Mouse (Mus musculus): ENCODE results near the gene Gstp3. TPM values are rescaled to one million over a fixed set of nuclear protein-coding genes. Genes with fewer than 3 reads are reported as not detected.
A peak's percentile ranks its signal among the peaks of the same experiment; 100 is the strongest.
"Not testable (repeated sequence)": the region's sequence is repeated elsewhere in the genome, so short reads cannot be mapped to it uniquely, and the experiment has no call there.

Gstp3 gene
- polyA plus RNA-seq, 1 experiment from 2014 or later: 0.69 TPM

GRCm38 (mm10) chr19:4064501-4064900, 5.1 kb upstream of the Gstp3 start:
- H3K4me1 ChIP-seq (replicated peaks); H3K27me3 ChIP-seq (replicated peaks); H3K4me3 ChIP-seq; H3K36me3 ChIP-seq; H3K9me3 ChIP-seq (replicated peaks); H3K9ac ChIP-seq; H3K27ac ChIP-seq (ENCODE audit: poor library complexity, severe bottlenecking); ATAC-seq (ENCODE audit: insufficient number of reproducible peaks, low FRiP score): not testable (repeated sequence)
- H3K4me2 ChIP-seq: 0 out of 2 replicates have a peak overlapping the region, but pooled peaks have one; percentile 19
- WGBS: 18% methylated on average over 9 of the region's 11 CpGs

- H3K4me3 ChIP-seq; H3K27ac ChIP-seq (ENCODE audit: poor library complexity, severe bottlenecking); H3K9ac ChIP-seq; ATAC-seq (ENCODE audit: insufficient number of reproducible peaks, low FRiP score); H3K27me3 ChIP-seq (replicated peaks); H3K36me3 ChIP-seq; H3K4me1 ChIP-seq (replicated peaks); H3K4me2 ChIP-seq; H3K9me3 ChIP-seq (replicated peaks): not testable (repeated sequence)
- 28% methylated on average over 4 of the region's 4 CpGs for WGBS
These were observed 4.0 kb upstream of the Gstp3 start for GRCm38 (mm10) chr19:4063357-4063756.

- H3K4me2 ChIP-seq: no peak overlapping the region
- WGBS: 85% methylated on average over 6 of the region's 6 CpGs
- H3K36me3 ChIP-seq: no peaks in the 10 kb centered on the region
- no peak overlapping the region for H3K9ac ChIP-seq
- no peak for ATAC-seq (ENCODE audit: insufficient number of reproducible peaks, low FRiP score)
- H3K4me3 ChIP-seq: no peak overlapping the region
- no peaks in the 10 kb centered on the region for H3K9me3 ChIP-seq (replicated peaks)
- no peak overlapping the region for H3K27ac ChIP-seq (ENCODE audit: poor library complexity, severe bottlenecking)
- no peaks in the 10 kb centered on the region for H3K27me3 ChIP-seq (replicated peaks)
- peaks cover 15% of the 10 kb centered on the region for H3K4me1 ChIP-seq (replicated peaks)
These were observed 1.6 kb upstream of the Gstp3 start for GRCm38 (mm10) chr19:4060899-4061465.

- not testable (repeated sequence) for H3K27me3 ChIP-seq (replicated peaks); ATAC-seq (ENCODE audit: insufficient number of reproducible peaks, low FRiP score); H3K9me3 ChIP-seq (replicated peaks); H3K9ac ChIP-seq; H3K4me2 ChIP-seq; H3K27ac ChIP-seq (ENCODE audit: poor library complexity, severe bottlenecking); H3K4me3 ChIP-seq; H3K36me3 ChIP-seq
- WGBS: 88% methylated on average over 8 of the region's 8 CpGs
- peaks cover 15% of the 10 kb centered on the region for H3K4me1 ChIP-seq (replicated peaks)
These were observed 902 bp upstream of the Gstp3 start for GRCm38 (mm10) chr19:4060044-4060898.

GRCm38 (mm10) chr19:4058581-4058980, 788 bp downstream of the Gstp3 start:
- no peak overlapping the region for H3K27ac ChIP-seq (ENCODE audit: poor library complexity, severe bottlenecking)

GRCm38 (mm10) chr19:4057962-4058361, 1.4 kb downstream of the Gstp3 start:
- Histone ChIP-seq H3K4me1 (replicated peaks) (peaks cover 15% of the 10 kb centered on the region), H3K27me3 (replicated peaks) (no peaks in the 10 kb centered on the region), H3K9me3 (replicated peaks) (no peaks in the 10 kb centered on the region), H3K4me3 (no peak overlapping the region), H3K4me2 (no peak overlapping the region), H3K27ac (ENCODE audit: poor library complexity, severe bottlenecking) (no peak overlapping the region), H3K9ac (no peak overlapping the region), H3K36me3 (no peaks in the 10 kb centered on the region)
- no peak for ATAC-seq (ENCODE audit: insufficient number of reproducible peaks, low FRiP score)
- 90% methylated on average over 7 of the region's 7 CpGs for WGBS

More at GRCm38 (mm10) chr19:4058581-4058980, 788 bp downstream of the Gstp3 start:
- Histone ChIP-seq H3K27me3 (replicated peaks) (no peaks in the 10 kb centered on the region), H3K36me3 (no peaks in the 10 kb centered on the region), H3K4me1 (replicated peaks) (peaks cover 15% of the 10 kb centered on the region), H3K4me2 (no peak overlapping the region), H3K9me3 (replicated peaks) (no peaks in the 10 kb centered on the region), H3K9ac (no peak overlapping the region), H3K4me3 (no peak overlapping the region)
- ATAC-seq (ENCODE audit: insufficient number of reproducible peaks, low FRiP score): no peak
- WGBS: 87% methylated on average over 5 of the region's 5 CpGs

- WGBS: 81% methylated on average over 13 of the region's 13 CpGs
- Histone ChIP-seq H3K4me1 (replicated peaks) (peaks cover 15% of the 10 kb centered on the region), H3K4me2 (no peak overlapping the region), H3K27me3 (replicated peaks) (no peaks in the 10 kb centered on the region), H3K27ac (ENCODE audit: poor library complexity, severe bottlenecking) (no peak overlapping the region), H3K36me3 (no peaks in the 10 kb centered on the region), H3K9ac (no peak overlapping the region), H3K4me3 (no peak overlapping the region), H3K9me3 (replicated peaks) (no peaks in the 10 kb centered on the region)
- ATAC-seq (ENCODE audit: insufficient number of reproducible peaks, low FRiP score): no peak
These were observed 2.0 kb downstream of the Gstp3 start for GRCm38 (mm10) chr19:4057389-4057788.

GRCm38 (mm10) chr19:4056727-4057126, 2.6 kb downstream of the Gstp3 start:
- Histone ChIP-seq H3K4me1 (replicated peaks) (peaks cover 15% of the 10 kb centered on the region), H3K27ac (ENCODE audit: poor library complexity, severe bottlenecking) (no peak overlapping the region), H3K27me3 (replicated peaks) (no peaks in the 10 kb centered on the region), H3K4me2 (no peak overlapping the region), H3K9ac (no peak overlapping the region), H3K4me3 (no peak overlapping the region), H3K36me3 (no peaks in the 10 kb centered on the region), H3K9me3 (replicated peaks) (no peaks in the 10 kb centered on the region)
- WGBS: 37% methylated on average over 4 of the region's 4 CpGs
- ATAC-seq (ENCODE audit: insufficient number of reproducible peaks, low FRiP score): no peak

- no peak for ATAC-seq (ENCODE audit: insufficient number of reproducible peaks, low FRiP score)
- WGBS: 45% methylated on average over 15 of the region's 15 CpGs
- Histone ChIP-seq H3K27ac (ENCODE audit: poor library complexity, severe bottlenecking) (no peak overlapping the region), H3K27me3 (replicated peaks) (no peaks in the 10 kb centered on the region), H3K9me3 (replicated peaks) (no peaks in the 10 kb centered on the region), H3K36me3 (no peaks in the 10 kb centered on the region), H3K4me3 (no peak overlapping the region), H3K4me2 (no peak overlapping the region), H3K4me1 (replicated peaks) (peaks cover 15% of the 10 kb centered on the region), H3K9ac (no peak overlapping the region)
These were observed 3.2 kb downstream of the Gstp3 start for GRCm38 (mm10) chr19:4055947-4056693.

- WGBS: 60% methylated on average over 8 of the region's 8 CpGs
- no peaks in the 10 kb centered on the region for H3K9me3 ChIP-seq (replicated peaks)
- H3K27ac ChIP-seq (ENCODE audit: poor library complexity, severe bottlenecking): no peak overlapping the region
- no peak for ATAC-seq (ENCODE audit: insufficient number of reproducible peaks, low FRiP score)
- H3K36me3 ChIP-seq: no peaks in the 10 kb centered on the region
- peaks cover 15% of the 10 kb centered on the region for H3K4me1 ChIP-seq (replicated peaks)
- H3K4me3 ChIP-seq: no peak overlapping the region
- no peak overlapping the region for H3K9ac ChIP-seq
- no peaks in the 10 kb centered on the region for H3K27me3 ChIP-seq (replicated peaks)
- no peak overlapping the region for H3K4me2 ChIP-seq
These were observed 4.0 kb downstream of the Gstp3 start for GRCm38 (mm10) chr19:4055216-4055946.

- H3K4me3 ChIP-seq: no peak overlapping the region
- H3K27me3 ChIP-seq (replicated peaks): no peaks in the 10 kb centered on the region
- no peak for ATAC-seq (ENCODE audit: insufficient number of reproducible peaks, low FRiP score)
- H3K36me3 ChIP-seq: no peaks in the 10 kb centered on the region
- H3K9ac ChIP-seq: no peak overlapping the region
- 85% methylated on average over 5 of the region's 5 CpGs for WGBS
- no peak overlapping the region for H3K27ac ChIP-seq (ENCODE audit: poor library complexity, severe bottlenecking)
- H3K4me2 ChIP-seq: no peak overlapping the region
- peaks cover 15% of the 10 kb centered on the region for H3K4me1 ChIP-seq (replicated peaks)
- no peaks in the 10 kb centered on the region for H3K9me3 ChIP-seq (replicated peaks)
These were observed 4.8 kb downstream of the Gstp3 start for GRCm38 (mm10) chr19:4054613-4055012.
